Mouse (Mus musculus): ENCODE measurements around the gene Sox15.

Sox15 gene

DNA sequence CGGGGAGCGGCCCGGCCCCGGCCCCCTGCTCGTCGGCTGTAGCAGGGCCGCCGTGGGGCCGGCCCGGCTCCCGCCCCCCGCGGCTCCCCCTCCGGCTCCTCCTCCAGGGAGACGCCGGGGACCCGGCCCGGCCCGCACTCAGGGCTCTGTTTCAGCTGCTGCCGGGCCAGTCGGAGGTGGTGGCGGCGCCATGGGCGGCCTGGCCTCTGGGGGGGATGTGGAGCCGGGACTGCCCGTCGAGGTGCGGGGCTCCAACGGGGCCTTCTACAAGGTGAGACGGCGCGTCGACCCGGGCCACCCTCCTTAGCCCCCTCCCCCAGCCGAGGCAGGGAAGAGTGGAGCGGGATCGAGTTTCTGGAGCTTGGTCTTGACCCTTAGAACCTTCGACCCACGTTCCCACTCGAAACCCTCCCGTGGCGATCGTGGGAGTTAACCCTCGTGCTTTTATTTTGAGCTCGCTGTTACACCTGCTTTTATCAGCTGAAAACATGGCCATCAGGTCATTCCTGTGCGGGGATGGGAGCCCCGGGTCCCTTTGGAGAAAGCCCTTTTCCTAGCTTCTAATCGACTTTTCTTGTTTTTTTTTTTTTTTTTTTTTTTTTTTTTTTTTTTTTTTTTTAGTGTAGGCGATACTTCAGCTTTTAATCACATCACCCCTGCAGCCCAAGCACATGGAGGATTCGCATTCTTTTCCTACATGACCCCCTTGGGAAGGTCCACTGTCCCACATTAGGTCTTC, 21.8 kb upstream of the Sox15 start:
- DNase-seq (ENCODE audit: extremely low read depth, low read depth, low spot score): no peak

- no peak for DNase-seq (ENCODE audit: extremely low read depth, low read depth, low spot score)
These were observed 19.6 kb upstream of the Sox15 start for GRCm38 (mm10) chr11:69635471-69635870.

DNA sequence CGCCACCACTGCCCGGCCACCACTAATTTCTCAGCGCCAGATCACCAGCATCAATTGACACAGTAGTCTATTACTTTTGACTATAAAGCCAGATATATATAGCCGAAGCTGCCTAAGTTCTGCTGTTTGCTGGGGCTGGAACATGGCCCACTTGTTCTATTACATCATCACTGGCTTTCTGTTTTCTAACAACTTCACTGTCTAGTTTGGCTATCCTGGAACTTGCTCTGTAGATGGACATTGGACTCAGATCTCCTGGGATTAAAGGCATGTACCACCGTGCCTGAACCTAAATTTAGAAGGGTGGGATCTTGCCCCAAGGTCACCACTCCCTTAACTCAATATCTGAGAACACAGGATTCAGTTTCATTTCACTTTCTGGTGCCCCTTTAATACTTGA, 9.3 kb upstream of the Sox15 start:
- DNase-seq (ENCODE audit: extremely low read depth, low read depth, low spot score): no peak

DNA sequence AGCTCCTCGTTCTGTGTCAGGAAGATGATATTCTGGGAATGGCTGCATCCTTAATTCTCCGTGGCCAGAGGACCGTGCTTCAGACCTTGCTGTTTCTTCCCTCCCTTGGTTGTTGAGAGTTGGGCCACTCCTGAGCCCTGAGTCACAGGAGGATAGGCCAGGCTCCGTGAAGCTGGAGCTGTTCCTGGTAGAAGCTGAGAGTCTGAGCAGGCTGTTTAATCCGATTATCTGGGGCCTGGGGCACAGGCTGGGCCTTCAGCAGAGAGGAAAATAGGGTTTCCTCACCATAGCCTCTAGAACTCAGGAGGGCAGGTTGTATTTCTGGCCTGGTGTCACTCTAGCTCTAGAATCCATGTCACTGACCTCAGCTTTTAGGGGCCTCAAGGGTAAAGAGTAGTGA, 1.7 kb upstream of the Sox15 start:
- no peak for DNase-seq (ENCODE audit: extremely low read depth, low read depth, low spot score)

- DNase-seq (ENCODE audit: extremely low read depth, low read depth, low spot score): no peak
These were observed 354 bp upstream of the Sox15 start for GRCm38 (mm10) chr11:69654760-69655159.

DNA sequence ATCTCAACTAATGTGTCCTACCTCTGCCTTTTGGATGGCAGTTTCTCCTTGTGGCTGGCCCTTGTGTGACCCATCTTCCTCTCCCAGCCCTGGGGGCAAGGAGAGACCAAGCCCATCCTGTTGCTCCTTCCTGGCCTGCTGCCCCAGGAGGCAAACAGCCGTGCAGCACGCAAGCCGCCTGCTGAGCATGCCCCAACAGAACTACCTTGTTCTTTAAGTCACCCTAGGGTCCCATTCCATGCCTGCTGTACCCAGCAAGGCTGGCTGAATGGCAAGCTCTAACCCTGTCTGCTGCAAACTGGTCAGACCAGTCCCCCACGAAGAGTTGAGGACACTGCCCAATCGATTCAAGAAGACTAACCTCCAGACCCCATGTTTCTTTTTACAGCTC, 946 bp downstream of the Sox15 start:
- no peak for DNase-seq (ENCODE audit: extremely low read depth, low read depth, low spot score)

DNA sequence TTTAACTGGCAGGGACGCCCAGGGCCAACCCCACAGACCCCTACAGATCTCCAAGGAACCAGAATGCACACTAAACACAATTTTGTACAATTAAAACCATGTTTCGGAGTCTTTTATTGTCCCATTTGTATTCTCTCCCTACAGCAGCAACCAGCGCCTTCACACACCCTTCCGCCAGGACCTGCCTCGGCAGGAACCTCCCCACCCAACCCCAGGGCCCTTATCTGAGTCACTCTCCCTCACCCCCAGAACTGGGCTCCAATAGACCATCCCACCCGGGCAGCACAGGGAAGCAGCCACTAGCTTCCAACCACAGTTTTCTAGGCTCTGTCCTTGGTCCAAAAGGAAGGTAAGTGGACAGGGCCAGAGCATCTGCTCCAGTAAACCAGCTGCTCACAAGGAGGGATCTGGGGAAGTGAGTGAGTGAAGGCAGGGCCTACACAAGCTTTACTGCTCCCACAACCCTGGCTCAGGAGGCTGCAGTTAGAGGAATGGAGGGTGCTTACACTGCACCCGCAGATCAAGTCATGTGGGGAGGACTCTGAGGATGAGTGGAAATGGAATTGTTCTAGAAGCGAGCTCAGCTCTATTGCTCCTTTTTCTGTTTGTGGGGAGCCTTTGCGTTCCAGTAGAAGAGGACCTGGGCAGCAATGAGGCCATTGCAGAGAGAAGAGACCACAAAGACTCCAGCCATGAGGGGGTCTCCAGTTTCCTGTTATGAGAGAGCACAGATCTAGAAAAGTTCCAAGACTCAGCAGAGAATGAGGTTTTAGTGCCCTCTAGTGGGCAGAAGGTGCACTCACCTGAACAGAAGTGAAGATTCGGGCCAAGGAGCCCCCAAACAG, 1.7 kb downstream of the Sox15 start:
- no peak for DNase-seq (ENCODE audit: extremely low read depth, low read depth, low spot score)

DNA sequence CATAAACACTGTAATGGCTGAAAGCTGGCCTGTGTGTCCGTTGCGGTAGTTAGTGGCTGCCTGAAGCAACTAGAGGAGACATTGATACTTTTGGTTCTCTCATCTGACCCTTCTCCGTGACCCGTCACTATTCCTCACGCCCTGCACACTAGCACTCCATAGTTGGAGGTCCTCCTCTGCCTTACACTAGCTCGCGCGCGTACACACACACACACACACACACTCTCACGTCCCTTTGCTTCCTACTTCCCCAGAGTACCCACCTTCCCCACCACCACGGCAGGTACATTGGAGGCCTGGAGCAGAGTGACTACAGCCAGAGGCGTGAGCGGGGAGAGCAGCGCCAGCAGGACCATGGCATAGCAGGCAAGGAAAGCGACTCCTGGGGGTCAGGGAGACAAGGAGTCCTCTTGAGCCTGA, 2.4 kb downstream of the Sox15 start:
- no peak for DNase-seq (ENCODE audit: extremely low read depth, low read depth, low spot score)

- no peak for DNase-seq (ENCODE audit: extremely low read depth, low read depth, low spot score)
These were observed 6.2 kb downstream of the Sox15 start for GRCm38 (mm10) chr11:69661221-69661881.

GRCm38 (mm10) chr11:69662213-69662966, 7.3 kb downstream of the Sox15 start, which contains the start of gene Mpdu1:
Gene Mpdu1, minus strand, starts transcription at chr11:69662642.
- no peak for DNase-seq (ENCODE audit: extremely low read depth, low read depth, low spot score)

- DNase-seq (ENCODE audit: extremely low read depth, low read depth, low spot score): no peak
These were observed 8.0 kb downstream of the Sox15 start for GRCm38 (mm10) chr11:69662967-69663671.

DNA sequence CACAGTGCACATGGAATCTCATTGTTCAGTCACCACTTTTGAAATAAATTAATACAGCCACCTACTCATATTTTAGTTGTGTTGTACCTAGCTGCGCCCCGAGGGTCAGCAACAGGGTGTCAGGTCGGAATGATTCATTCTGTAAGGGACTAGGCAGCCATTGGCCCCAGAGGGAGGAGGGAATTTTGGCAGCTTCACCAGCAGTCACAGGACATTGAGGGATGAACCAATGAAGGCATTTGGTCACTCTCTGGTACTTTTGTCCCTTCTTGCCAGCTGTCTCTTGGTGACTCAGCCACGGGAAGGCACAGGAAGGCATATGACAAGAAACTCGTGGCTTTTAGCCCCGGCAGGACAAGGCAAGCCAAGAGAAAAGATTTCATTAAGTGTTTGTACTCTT, 8.7 kb downstream of the Sox15 start:
- no peak for DNase-seq (ENCODE audit: extremely low read depth, low read depth, low spot score)

GRCm38 (mm10) chr11:69664841-69665240, 9.7 kb downstream of the Sox15 start:
- no peak for DNase-seq (ENCODE audit: extremely low read depth, low read depth, low spot score)

GRCm38 (mm10) chr11:69665457-69665960, 10.4 kb downstream of the Sox15 start:
- DNase-seq (ENCODE audit: extremely low read depth, low read depth, low spot score): no peak

DNA sequence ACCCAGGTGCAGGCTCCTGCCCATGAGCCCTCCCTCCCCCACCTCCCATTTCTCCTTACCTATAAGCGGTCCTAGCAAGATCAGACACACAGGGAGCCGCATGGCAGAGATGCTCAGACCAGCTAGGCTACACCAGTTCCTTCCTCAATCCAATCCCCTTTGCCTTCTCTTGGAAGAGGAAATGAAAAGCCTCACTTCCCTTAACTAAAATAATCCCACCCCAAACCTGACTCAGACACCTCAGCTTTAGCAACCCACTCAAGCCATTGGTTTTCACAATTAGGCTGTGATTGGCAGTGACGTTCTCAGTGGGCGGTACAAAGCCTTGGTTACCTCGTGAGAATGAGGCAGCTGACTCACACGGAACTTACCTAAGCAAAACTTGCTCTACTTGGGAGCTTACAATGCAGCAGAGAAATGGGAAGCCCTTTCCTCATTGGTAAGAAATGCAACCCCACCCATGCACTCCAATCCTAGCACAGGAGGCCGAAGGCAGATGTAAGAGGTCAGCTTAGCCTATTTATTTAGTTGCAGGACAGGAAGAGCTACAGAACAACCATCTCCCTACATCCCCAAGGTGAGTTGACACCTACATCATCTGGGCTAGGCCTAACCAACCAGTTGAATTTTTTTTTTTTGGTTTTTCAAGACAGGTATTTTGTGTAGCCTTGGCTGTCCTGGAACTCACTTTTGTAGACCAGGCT, 11.0 kb downstream of the Sox15 start, which contains the start of gene Cd68:
TSS of gene Cd68 (minus strand) at position 193 of the 704 bp plus-strand sequence.
- DNase-seq (ENCODE audit: extremely low read depth, low read depth, low spot score): no peak

- no peak for DNase-seq (ENCODE audit: extremely low read depth, low read depth, low spot score)
These were observed 11.5 kb downstream of the Sox15 start for GRCm38 (mm10) chr11:69666665-69667005.

- no peak for DNase-seq (ENCODE audit: extremely low read depth, low read depth, low spot score)
These were observed 15.9 kb downstream of the Sox15 start for GRCm38 (mm10) chr11:69670786-69671725.

DNA sequence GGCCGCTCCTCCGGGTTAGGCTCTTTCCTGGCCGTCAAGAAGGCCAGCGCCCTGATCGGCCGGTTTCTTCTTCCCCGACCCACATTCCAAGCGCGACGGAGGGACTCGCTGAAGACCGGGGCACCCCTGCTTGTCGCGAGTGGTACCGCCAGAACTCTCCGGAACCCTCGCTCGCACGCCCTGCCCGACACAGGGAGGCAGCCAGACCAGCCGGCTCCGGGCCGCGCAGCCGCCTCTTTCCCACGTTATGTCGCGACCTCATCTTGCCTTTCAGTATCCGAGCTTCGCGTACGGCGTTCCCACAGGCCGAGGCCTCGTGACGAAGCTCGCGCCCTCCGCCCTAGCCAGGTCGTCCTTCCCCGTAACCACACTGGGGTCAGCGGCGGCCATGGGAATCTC, 16.6 kb downstream of the Sox15 start:
- no peak for DNase-seq (ENCODE audit: extremely low read depth, low read depth, low spot score)

All from fat pad, adult 2 months (tissue).